Mouse (Mus musculus) testis, adult 2 months (tissue): ENCODE data around the gene Oasl1.

Experiments used
- CTCF ChIP-seq: fragments of 200-500 bp; IDR thresholded peaks from 2 replicates; pipeline ENCODE4 v1.5.1; 2012; ENCODE audit warnings: low read depth, mild to moderate bottlenecking, inconsistent platforms, low read length, moderate library complexity; ENCODE audit not compliant: control insufficient read depth, insufficient read depth, insufficient replicate concordance
- POLR2A ChIP-seq: fragments of 200-500 bp; IDR thresholded peaks from 2 replicates; pipeline ENCODE4 v1.6.1; 2012; ENCODE audit warnings: low read depth, mild to moderate bottlenecking, inconsistent platforms, low read length, moderate library complexity; ENCODE audit not compliant: control insufficient read depth

DNA sequence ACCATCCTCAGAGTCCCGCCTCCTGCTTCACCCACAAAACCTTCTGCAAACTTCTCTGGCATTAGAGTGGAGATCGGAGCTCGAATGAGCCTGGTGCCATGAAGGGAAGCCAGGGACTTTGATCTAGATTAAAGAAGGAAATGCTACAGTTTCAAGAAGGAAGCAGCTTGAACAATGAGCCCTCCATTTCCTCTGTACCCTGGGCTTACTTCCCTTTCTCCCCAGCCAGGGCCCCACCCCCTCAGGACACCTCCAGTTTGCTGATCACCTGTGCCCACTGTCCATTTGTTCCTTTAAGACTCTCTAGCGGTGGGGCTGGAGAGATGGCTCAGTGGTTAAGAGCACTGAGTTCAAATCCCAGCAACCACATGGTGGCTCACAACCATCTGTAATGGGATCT is 6.3 kb upstream of the Oasl1 start:
- TF ChIP-seq CTCF (no peak), POLR2A (no peak)
